Mouse (Mus musculus) adrenal gland, adult 10 weeks (tissue): ENCODE results near the gene 6430531B16Rik. TPM values are rescaled to one million over a fixed set of nuclear protein-coding genes. Genes with fewer than 3 reads are reported as not detected.

ENCODE experiments used
- polyA plus RNA-seq: library from polyadenylated mRNA; stranded (reverse); fragments of 350-450 nt; fragmentation: Illumina TruSeq; extraction: RNeasy Lipid Tissue Mini Kit (QIAGEN cat#74804); gene quantifications from one replicate; pipeline ENCODE4 v1.2.3, GENCODE M21; 2014; ENCODE audit warnings: low read depth, low replicate concordance

The 6430531B16Rik gene
- not detected for polyA plus RNA-seq

DNA sequence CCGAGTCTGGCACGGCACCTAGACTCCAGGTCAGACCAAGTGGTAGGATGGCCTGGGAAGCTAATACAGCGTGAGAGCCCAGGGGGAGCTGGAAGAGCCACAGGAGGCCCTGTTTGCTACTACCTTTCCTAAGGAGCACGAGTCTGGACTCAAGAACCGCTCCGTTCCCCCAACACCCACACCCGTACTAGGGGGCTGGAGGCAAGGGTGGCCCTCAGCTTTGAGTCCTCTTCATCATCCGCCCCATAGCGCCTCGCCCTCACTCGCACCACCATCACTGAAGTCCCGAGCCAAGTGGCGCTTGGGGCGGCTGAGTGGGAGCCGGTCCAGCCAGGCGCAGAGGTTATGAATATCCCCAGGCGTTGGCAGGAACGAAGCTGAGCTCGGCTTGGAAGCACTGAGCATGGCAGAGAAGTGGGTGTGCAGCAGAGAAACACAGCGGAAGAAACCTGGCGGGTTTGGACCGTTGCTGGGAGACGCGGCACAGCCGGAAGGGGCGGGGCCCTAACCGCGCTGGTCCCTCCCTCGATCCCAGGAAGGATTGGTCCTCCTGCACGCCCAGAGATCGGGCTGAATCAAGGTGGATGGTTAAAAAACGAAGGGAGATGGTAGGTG lies at the start of gene 6430531B16Rik:
6430531B16Rik (minus strand) TSS at position 478 of the 615 bp plus-strand sequence.

GRCm38 (mm10) chr7:139992406-139992805 lies 13.9 kb upstream of the 6430531B16Rik start, which contains the start of gene Adam8:
Gene Adam8 (minus strand): TSS chr7:139992562.

GRCm38 (mm10) chr7:139943674-139944281 lies 34.8 kb downstream of the 6430531B16Rik start, which contains the start of gene Utf1:
Gene Utf1 (plus strand): TSS chr7:139943789.

Other genes starting within 250 kb of the 6430531B16Rik start
- gene Adgra1, start 144.6 kb downstream of the 6430531B16Rik start, polyA plus RNA-seq: 3.8 TPM
- gene Kndc1, start 84.1 kb downstream of the 6430531B16Rik start, polyA plus RNA-seq: 0.17 TPM
- gene Utf1, start 35.0 kb downstream of the 6430531B16Rik start, polyA plus RNA-seq: not detected
- gene Adam8, start 13.8 kb upstream of the 6430531B16Rik start, polyA plus RNA-seq: 0.23 TPM
- 10.6 TPM for gene Zfp511, start 57.6 kb upstream of the 6430531B16Rik start, polyA plus RNA-seq
- gene Tubgcp2, start 57.9 kb upstream of the 6430531B16Rik start, polyA plus RNA-seq: 25.7 TPM
- not detected for gene Msx3, start 70.3 kb upstream of the 6430531B16Rik start, polyA plus RNA-seq
- gene Caly, start 103.8 kb upstream of the 6430531B16Rik start, polyA plus RNA-seq: not detected
- gene Prap1, start 114.6 kb upstream of the 6430531B16Rik start, polyA plus RNA-seq: not detected
- gene Fuom, start 123.7 kb upstream of the 6430531B16Rik start, polyA plus RNA-seq: 21.3 TPM
- gene Paox, start 137.0 kb upstream of the 6430531B16Rik start, polyA plus RNA-seq: 10.3 TPM
- 264 TPM for gene Echs1, start 137.7 kb upstream of the 6430531B16Rik start, polyA plus RNA-seq
- gene Mtg1, start 158.8 kb upstream of the 6430531B16Rik start, polyA plus RNA-seq: 7.0 TPM
- 1.6 TPM for gene Sprn, start 176.1 kb upstream of the 6430531B16Rik start, polyA plus RNA-seq
- gene Olfr522, start 186.0 kb upstream of the 6430531B16Rik start, polyA plus RNA-seq: not detected
- not detected for gene Olfr523, start 194.5 kb upstream of the 6430531B16Rik start, polyA plus RNA-seq
- not detected for gene Olfr524, start 227.2 kb upstream of the 6430531B16Rik start, polyA plus RNA-seq
- not detected for gene Cd163l1, start 239.5 kb upstream of the 6430531B16Rik start, polyA plus RNA-seq